Mouse (Mus musculus) stomach, postnatal 0 days (tissue): Measurements from ENCODE around the gene Pard6a.

Experiments used
- CTCF ChIP-seq: IDR thresholded peaks from 2 replicates; pipeline ENCODE4 v1.5.1; 2016; ENCODE audit warnings: antibody characterized with exemption, low read depth, mild to moderate bottlenecking, moderate library complexity
- EP300 ChIP-seq: optimal IDR thresholded peaks from 2 replicates; pipeline ENCODE3; 2016; ENCODE audit warnings: antibody characterized with exemption

DNA sequence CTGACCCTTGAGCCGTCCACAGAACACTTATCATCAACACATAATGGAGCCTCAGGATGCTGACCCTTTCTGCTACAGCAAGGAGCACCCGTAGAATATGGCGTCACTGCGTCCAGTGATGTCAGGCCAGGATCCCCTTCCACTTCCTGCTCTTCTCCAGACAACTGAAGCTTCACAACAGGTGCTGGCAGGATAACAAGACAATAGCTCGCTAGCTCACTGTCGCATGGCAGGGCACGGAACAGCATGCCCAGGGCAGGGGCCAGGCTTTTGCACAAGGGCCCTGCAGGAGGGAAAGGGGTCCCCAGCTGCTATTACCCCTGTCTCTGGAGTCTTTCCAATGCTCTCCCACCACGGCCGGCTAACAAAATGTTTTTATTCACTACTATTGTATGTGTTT lies 21.9 kb downstream of the Pard6a start:
- TF ChIP-seq EP300, result no peak
- TF ChIP-seq CTCF, result no peak
